Mouse (Mus musculus) forelimb bud, embryonic 11.5 days (tissue): Measurements from ENCODE around the gene Krt34.

Experiments used
- DNase-seq: peaks from one replicate; pipeline ENCODE4 v3.0.0-alpha.2; 2012; ENCODE audit warnings: low read depth, low spot score

Krt34 gene

GRCm38 (mm10) chr11:100041454-100041853, at the start of gene Krt34:
Krt34 (minus strand) TSS chr11:100041554.
- DNase-seq, result no peak

GRCm38 (mm10) chr11:100088378-100089025, 47.1 kb upstream of the Krt34 start:
- no peak for DNase-seq

- no peak for DNase-seq
These were observed 46.5 kb upstream of the Krt34 start, which contains the start of gene Krt32 for GRCm38 (mm10) chr11:100087861-100088260. Krt32 (minus strand) TSS chr11:100088226.

GRCm38 (mm10) chr11:100073873-100074272, 32.5 kb upstream of the Krt34 start:
- DNase-seq, result no peak

- no peak for DNase-seq
These were observed 26.1 kb upstream of the Krt34 start for GRCm38 (mm10) chr11:100067293-100068036.

- no peak for DNase-seq
These were observed 25.1 kb upstream of the Krt34 start for GRCm38 (mm10) chr11:100066236-100067010.

- peak; percentile 14 for DNase-seq
These were observed 17.5 kb upstream of the Krt34 start for GRCm38 (mm10) chr11:100058875-100059274.

- DNase-seq, result no peak
These were observed 14.6 kb upstream of the Krt34 start for GRCm38 (mm10) chr11:100055686-100056655.

- no peak for DNase-seq
These were observed 9.1 kb upstream of the Krt34 start, which contains the start of gene Krt31 for GRCm38 (mm10) chr11:100050451-100050850. Krt31 (minus strand) TSS chr11:100050551.

GRCm38 (mm10) chr11:100047193-100047592, 5.8 kb upstream of the Krt34 start:
- DNase-seq, result no peak

- DNase-seq, result no peak
These were observed 5.0 kb upstream of the Krt34 start for GRCm38 (mm10) chr11:100046303-100046866.

GRCm38 (mm10) chr11:100029768-100030167, 11.6 kb downstream of the Krt34 start, which contains the start of gene Krt33b:
Krt33b (minus strand) TSS chr11:100029868.
- no peak for DNase-seq

GRCm38 (mm10) chr11:100021438-100021837, 19.9 kb downstream of the Krt34 start:
- no peak for DNase-seq

- no peak for DNase-seq
These were observed 21.9 kb downstream of the Krt34 start for GRCm38 (mm10) chr11:100019466-100019865.

GRCm38 (mm10) chr11:100016112-100016511, 25.2 kb downstream of the Krt34 start, which contains the start of gene Krt33a:
Krt33a (minus strand) TSS chr11:100016212.
- no peak for DNase-seq

- DNase-seq, result no peak
These were observed 27.6 kb downstream of the Krt34 start for GRCm38 (mm10) chr11:100013691-100014171.

- DNase-seq, result no peak
These were observed 30.7 kb downstream of the Krt34 start for GRCm38 (mm10) chr11:100010682-100011081.

GRCm38 (mm10) chr11:100008336-100008735, 33.0 kb downstream of the Krt34 start:
- no peak for DNase-seq

- DNase-seq, result no peak
These were observed 34.7 kb downstream of the Krt34 start for GRCm38 (mm10) chr11:100006624-100007023.

GRCm38 (mm10) chr11:100005905-100006304, 35.4 kb downstream of the Krt34 start:
- DNase-seq, result no peak
